Mouse (Mus musculus): ENCODE measurements at regions not wholly inside any gene's neighbourhood (a gene's known extent, or its start where the extent isn't known, plus 50 kb on each side); places are given as distances from the start of the nearest gene placed in this dataset.

DNA sequence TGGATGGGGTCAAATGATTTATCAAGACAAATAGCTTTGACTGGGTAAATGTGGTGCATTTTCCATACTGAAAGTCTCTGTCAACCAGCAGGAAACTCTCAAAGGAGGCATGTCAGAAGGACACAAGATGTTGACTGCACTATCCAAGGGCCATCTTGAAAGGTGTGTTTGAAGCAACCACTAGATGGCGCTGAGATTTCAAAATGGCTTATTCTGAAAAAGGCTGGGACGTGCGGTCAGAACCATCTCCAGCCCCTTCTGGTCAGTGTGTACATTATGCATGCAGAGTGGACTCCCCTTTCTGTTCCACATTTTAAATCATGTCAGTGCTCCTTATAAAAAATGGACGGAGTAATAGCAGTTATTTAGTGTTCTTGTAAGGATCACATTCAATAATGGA, 681.4 kb upstream of the Tenm4 start:
- DNase-seq (ENCODE audit: extremely low read depth), result no peak
- in situ Hi-C loops (cut with MboI; ENCODE audit: low pct_ligation_motif_present, low pct_unique_long_range_greater_than_20kb, low sequenced_read_pairs), result no loop called here

DNA sequence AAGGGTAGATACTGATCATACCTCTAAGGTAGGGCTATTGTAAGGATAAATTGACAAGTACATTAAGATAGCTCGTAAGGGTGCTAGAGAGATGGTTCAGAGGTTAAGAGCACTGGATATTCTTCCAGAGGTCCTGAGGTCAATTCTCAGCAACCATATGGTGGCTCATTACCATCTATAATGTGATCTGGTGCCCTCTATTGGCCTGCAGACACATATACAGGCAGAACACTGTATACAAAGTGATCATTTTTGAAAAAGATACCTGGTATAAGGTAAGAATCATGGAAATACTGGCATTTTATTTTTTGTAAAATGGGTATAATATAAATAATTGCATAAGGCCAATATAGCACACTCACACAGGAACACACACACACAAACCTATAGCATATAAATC, 676.3 kb upstream of the Tenm4 start:
- no peak for DNase-seq (ENCODE audit: extremely low read depth)
- Histone ChIP-seq H3K79me2 (replicated peaks; ENCODE audit: control insufficient read depth, extremely low read depth, insufficient read depth, poor library complexity, severe bottlenecking) (no peaks in the 10 kb centered on the region), H3K9me3 (replicated peaks; ENCODE audit: low read length) (peaks cover 39% of the 10 kb centered on the region), H3K27me3 (replicated peaks) (no peaks in the 10 kb centered on the region), H3K9ac (ENCODE audit: insufficient read depth, low read depth) (no peak overlapping the region), H3K4me1 (ENCODE audit: control insufficient read depth in 1 of 2, insufficient read depth in 2 of 2) (no peaks in the 10 kb centered on the region), H3K36me3 (replicated peaks in 1 of 2; ENCODE audit: control insufficient read depth in 1 of 2, insufficient read depth in 1 of 2, low read length in 1 of 2) (no peaks in the 10 kb centered on the region), H3K27ac (ENCODE audit: insufficient read depth, low read depth) (no peak overlapping the region), H3K4me3 (replicated peaks in 1 of 3; ENCODE audit: low read depth in 2 of 3, low read length in 2 of 3, poor library complexity in 1 of 3) (no peak overlapping the region), H3K4me2 (ENCODE audit: insufficient read depth, low read depth, poor library complexity, severe bottlenecking) (no peak overlapping the region)
- dilution Hi-C loops (cut with MboI; ENCODE audit: extremely low pct_ligation_motif_present, extremely low pct_unique_long_range_greater_than_20kb, low sequenced_read_pairs), result no loop called here
- TF ChIP-seq USF1 (IDR thresholded peaks at IDR 0.05; ENCODE audit: low read depth, low read length) (no peak), UBTF (IDR thresholded peaks at IDR 0.05; ENCODE audit: low read depth, low read length) (no peak), E2F4 (IDR thresholded peaks at IDR 0.05; ENCODE audit: insufficient replicate concordance, low read depth, low read length) (no peak), POLR2A (IDR thresholded peaks at IDR 0.05; ENCODE audit: low read depth, low read length) (no peak), ZC3H11A (IDR thresholded peaks at IDR 0.05; ENCODE audit: low read depth, low read length) (no peak), CTCF (conservative IDR thresholded peaks at IDR 0.05 in 1 of 2, IDR thresholded peaks at IDR 0.05 in 1 of 2; ENCODE audit: low read depth in 2 of 2, low read length in 2 of 2) (no peak), MAX (IDR thresholded peaks at IDR 0.05; ENCODE audit: low read length) (no peak), CHD2 (IDR thresholded peaks at IDR 0.05; ENCODE audit: low read length) (no peak), RCOR1 (conservative IDR thresholded peaks at IDR 0.05; ENCODE audit: low read depth, low read length) (no peak), PAX5 (IDR thresholded peaks at IDR 0.05; ENCODE audit: low read length) (no peak), ZNF384 (IDR thresholded peaks at IDR 0.05; ENCODE audit: low read depth, low read length) (no peak), ELF1 (IDR thresholded peaks at IDR 0.05; ENCODE audit: low read depth, low read length) (no peak)
- in situ Hi-C loops (cut with MboI; ENCODE audit: low pct_ligation_motif_present, low pct_unique_long_range_greater_than_20kb, low sequenced_read_pairs), result no loop called here

More for the DNA sequence above, 681.4 kb upstream of the Tenm4 start:
- no peak for TF ChIP-seq MEF2A (IDR thresholded peaks at IDR 0.05; ENCODE audit: borderline replicate concordance, low read depth, low read length)
- TF ChIP-seq CTCF (conservative IDR thresholded peaks at IDR 0.05 in 1 of 2, IDR thresholded peaks at IDR 0.05 in 1 of 2; ENCODE audit: low read depth in 2 of 2, low read length in 2 of 2), result 0 out of 4 replicates have a peak, but pooled peaks of 1 of the 2 experiments have one; percentile 8
- no peak for TF ChIP-seq SMC3 (IDR thresholded peaks at IDR 0.05; ENCODE audit: low read depth, low read length)
- no peak for TF ChIP-seq CHD1 (IDR thresholded peaks at IDR 0.05; ENCODE audit: low read depth, low read length)
- no peak for TF ChIP-seq POLR2A (IDR thresholded peaks at IDR 0.05; ENCODE audit: low read depth, low read length)
- TF ChIP-seq MYC (IDR thresholded peaks at IDR 0.05; ENCODE audit: low read depth, low read length), result no peak
- Histone ChIP-seq H3K4me3 (replicated peaks in 1 of 3; ENCODE audit: low read depth in 2 of 3, low read length in 2 of 3, poor library complexity in 1 of 3) (no peak overlapping the region), H3K79me2 (replicated peaks; ENCODE audit: control insufficient read depth, extremely low read depth, insufficient read depth, poor library complexity, severe bottlenecking) (no peaks in the 10 kb centered on the region), H3K9me3 (replicated peaks; ENCODE audit: low read length) (peaks cover 42% of the 10 kb centered on the region), H3K27ac (ENCODE audit: insufficient read depth, low read depth) (no peak overlapping the region), H3K9ac (ENCODE audit: insufficient read depth, low read depth) (no peak overlapping the region), H3K4me2 (ENCODE audit: insufficient read depth, low read depth, poor library complexity, severe bottlenecking) (no peak overlapping the region), H3K27me3 (replicated peaks) (no peaks in the 10 kb centered on the region), H3K4me1 (ENCODE audit: control insufficient read depth in 1 of 2, insufficient read depth in 2 of 2) (no peaks in the 10 kb centered on the region), H3K36me3 (replicated peaks in 1 of 2; ENCODE audit: control insufficient read depth in 1 of 2, insufficient read depth in 1 of 2, low read length in 1 of 2) (no peaks in the 10 kb centered on the region)
- dilution Hi-C loops (cut with MboI; ENCODE audit: extremely low pct_ligation_motif_present, extremely low pct_unique_long_range_greater_than_20kb, low sequenced_read_pairs), result no loop called here
